Mouse (Mus musculus): ENCODE results near the gene Thra. TPM values are rescaled to one million over a fixed set of nuclear protein-coding genes. Genes with fewer than 3 reads are reported as not detected.

Thra gene
- polyA plus RNA-seq, 1 experiment from 2014 or later, result 24.5 TPM

DNA sequence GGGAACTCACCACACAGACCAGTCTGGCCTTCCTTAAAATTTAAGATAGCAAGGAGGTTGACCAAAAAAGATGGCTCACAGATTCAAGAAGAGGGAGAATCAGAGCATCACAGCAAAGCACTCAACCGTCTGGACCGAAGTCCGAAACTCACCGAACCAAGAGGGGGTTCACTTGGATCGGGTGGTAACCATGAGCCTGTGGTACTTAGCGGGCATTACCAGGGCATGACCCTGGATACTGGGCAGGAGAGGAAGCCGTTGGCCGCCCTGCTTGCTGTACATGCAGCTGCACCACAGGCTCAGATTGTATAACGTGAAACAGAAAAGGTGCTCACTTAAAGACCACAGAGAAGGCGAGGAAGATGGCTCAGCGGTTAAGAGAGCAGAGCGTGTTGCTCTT is 43.2 kb upstream of the Thra start:
- no peaks in the 10 kb centered on the region for H3K27me3 ChIP-seq (ENCODE audit: control insufficient read depth, insufficient read depth, low read length)
- no peak overlapping the region for H3K4me3 ChIP-seq (ENCODE audit: low read depth, low read length)
- H3K9me3 ChIP-seq (ENCODE audit: control insufficient read depth, low read length), result no peaks in the 10 kb centered on the region
- no peak overlapping the region for H3K9ac ChIP-seq (ENCODE audit: low read length)
- no peak overlapping the region for H3K4me2 ChIP-seq (replicated peaks; ENCODE audit: low read depth)
- H3K36me3 ChIP-seq (ENCODE audit: control insufficient read depth, insufficient read depth, low read length), result peaks cover 23% of the 10 kb centered on the region
- no peak overlapping the region for H3K27ac ChIP-seq (replicated peaks)
- ATAC-seq (ENCODE audit: low FRiP score, low TSS enrichment) (no peak), DNase-seq (ENCODE audit: low spot score) (no peak)
- TF ChIP-seq CTCF (IDR thresholded peaks at IDR 0.05; ENCODE audit: low read depth) (no peak), EP300 (optimal IDR thresholded peaks at IDR 0.05) (no peak)
- WGBS, result 88% methylated on average over 12 of the region's 12 CpGs
- no peaks in the 10 kb centered on the region for H3K4me1 ChIP-seq (replicated peaks; ENCODE audit: control insufficient read depth, insufficient read depth)

GRCm38 (mm10) chr11:98698849-98699640 is 41.4 kb upstream of the Thra start:
- no peaks in the 10 kb centered on the region for H3K9me3 ChIP-seq (ENCODE audit: control insufficient read depth, low read length)
- H3K9ac ChIP-seq (ENCODE audit: low read length), result no peak overlapping the region
- WGBS, result 86% methylated on average over 16 of the region's 16 CpGs
- no peak for DNase-seq (ENCODE audit: low spot score)
- TF ChIP-seq EP300 (optimal IDR thresholded peaks at IDR 0.05) (no peak), CTCF (IDR thresholded peaks at IDR 0.05; ENCODE audit: low read depth) (no peak)
- ATAC-seq (ENCODE audit: low FRiP score, low TSS enrichment), result no peak
- H3K4me1 ChIP-seq (replicated peaks; ENCODE audit: control insufficient read depth, insufficient read depth), result no peaks in the 10 kb centered on the region
- H3K27me3 ChIP-seq (ENCODE audit: control insufficient read depth, insufficient read depth, low read length), result no peaks in the 10 kb centered on the region
- peaks cover 14% of the 10 kb centered on the region for H3K36me3 ChIP-seq (ENCODE audit: control insufficient read depth, insufficient read depth, low read length)
- no peak overlapping the region for H3K4me3 ChIP-seq (ENCODE audit: low read depth, low read length)
- H3K27ac ChIP-seq (replicated peaks), result no peak overlapping the region
- H3K4me2 ChIP-seq (replicated peaks; ENCODE audit: low read depth), result no peak overlapping the region

DNA sequence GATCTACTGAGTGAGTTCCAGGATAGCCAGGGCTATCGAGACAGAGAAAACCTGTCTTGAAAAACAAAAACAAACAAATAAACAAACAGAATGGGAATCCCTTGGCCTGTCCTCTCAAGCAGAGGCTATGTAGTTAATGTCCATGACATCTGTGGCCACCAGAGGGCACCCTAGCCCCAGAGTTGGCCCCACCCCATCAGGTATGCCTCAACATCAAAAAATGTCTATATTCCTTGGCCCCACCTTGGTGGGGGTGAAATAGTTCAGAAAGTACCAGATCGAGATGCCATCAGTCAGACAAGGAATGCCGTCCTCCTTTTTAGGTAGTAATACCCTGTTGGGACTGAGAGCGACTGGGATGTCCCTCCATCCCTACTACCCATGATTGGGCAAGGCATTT is 40.5 kb upstream of the Thra start:
- DNase-seq (ENCODE audit: low spot score), result peak; percentile 79
- no peaks in the 10 kb centered on the region for H3K27me3 ChIP-seq (ENCODE audit: control insufficient read depth, insufficient read depth, low read length)
- peak; percentile 93 for TF ChIP-seq CTCF (IDR thresholded peaks at IDR 0.05; ENCODE audit: low read depth)
- no peak for TF ChIP-seq EP300 (optimal IDR thresholded peaks at IDR 0.05)
- no peaks in the 10 kb centered on the region for H3K4me1 ChIP-seq (replicated peaks; ENCODE audit: control insufficient read depth, insufficient read depth)
- no peak overlapping the region for H3K4me3 ChIP-seq (ENCODE audit: low read depth, low read length)
- peak; percentile 48; the same call in 1 of the 2 replicates for ATAC-seq (ENCODE audit: low FRiP score, low TSS enrichment)
- H3K9ac ChIP-seq (ENCODE audit: low read length), result no peak overlapping the region
- peaks cover 9% of the 10 kb centered on the region for H3K36me3 ChIP-seq (ENCODE audit: control insufficient read depth, insufficient read depth, low read length)
- no peak overlapping the region for H3K4me2 ChIP-seq (replicated peaks; ENCODE audit: low read depth)
- no peak overlapping the region for H3K27ac ChIP-seq (replicated peaks)
- no peaks in the 10 kb centered on the region for H3K9me3 ChIP-seq (ENCODE audit: control insufficient read depth, low read length)
- 26% methylated on average over 4 of the region's 4 CpGs for WGBS

GRCm38 (mm10) chr11:98701213-98701670 is 39.2 kb upstream of the Thra start, which contains the start of gene Csf3:
Csf3 (plus strand) TSS chr11:98701263.
- ATAC-seq (ENCODE audit: low FRiP score, low TSS enrichment), result no peak
- Histone ChIP-seq H3K4me3 (ENCODE audit: low read depth, low read length) (no peak within 1 kb of the TSS), H3K9me3 (ENCODE audit: control insufficient read depth, low read length) (no peaks in the 10 kb centered on the region), H3K4me2 (replicated peaks; ENCODE audit: low read depth) (no peak within 1 kb of the TSS), H3K9ac (ENCODE audit: low read length) (no peak within 1 kb of the TSS), H3K27ac (replicated peaks) (no peak within 1 kb of the TSS), H3K27me3 (ENCODE audit: control insufficient read depth, insufficient read depth, low read length) (no peaks in the 10 kb centered on the region), H3K36me3 (ENCODE audit: control insufficient read depth, insufficient read depth, low read length) (no peaks in the 10 kb centered on the region; the same call in 1 of the 2 replicates), H3K4me1 (replicated peaks; ENCODE audit: control insufficient read depth, insufficient read depth) (no peaks in the 10 kb centered on the region)
- no peak for TF ChIP-seq CTCF (IDR thresholded peaks at IDR 0.05; ENCODE audit: low read depth)
- no peak for TF ChIP-seq EP300 (optimal IDR thresholded peaks at IDR 0.05)
- DNase-seq (ENCODE audit: low spot score), result peak; percentile 47
- WGBS, result 45% methylated on average over 10 of the region's 10 CpGs

DNA sequence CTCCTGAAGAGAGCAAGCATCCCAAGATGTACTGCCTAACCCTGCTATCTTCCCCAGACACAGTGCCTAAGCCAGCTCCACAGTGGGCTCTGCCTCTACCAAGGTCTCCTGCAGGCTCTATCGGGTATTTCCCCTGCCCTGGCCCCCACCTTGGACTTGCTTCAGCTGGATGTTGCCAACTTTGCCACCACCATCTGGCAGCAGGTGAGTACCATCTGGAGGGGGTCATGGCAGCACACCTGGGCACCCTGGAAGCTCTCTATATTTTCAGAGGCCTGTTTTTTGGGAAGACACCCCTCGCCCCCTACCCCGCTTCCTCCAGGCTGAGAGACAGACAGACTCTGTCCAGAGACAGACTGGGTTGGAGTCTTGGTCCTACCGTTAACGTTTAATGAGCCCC is 38.1 kb upstream of the Thra start:
- WGBS, result 66% methylated on average over 5 of the region's 5 CpGs
- TF ChIP-seq CTCF (IDR thresholded peaks at IDR 0.05; ENCODE audit: low read depth) (no peak), EP300 (optimal IDR thresholded peaks at IDR 0.05) (no peak)

DNA sequence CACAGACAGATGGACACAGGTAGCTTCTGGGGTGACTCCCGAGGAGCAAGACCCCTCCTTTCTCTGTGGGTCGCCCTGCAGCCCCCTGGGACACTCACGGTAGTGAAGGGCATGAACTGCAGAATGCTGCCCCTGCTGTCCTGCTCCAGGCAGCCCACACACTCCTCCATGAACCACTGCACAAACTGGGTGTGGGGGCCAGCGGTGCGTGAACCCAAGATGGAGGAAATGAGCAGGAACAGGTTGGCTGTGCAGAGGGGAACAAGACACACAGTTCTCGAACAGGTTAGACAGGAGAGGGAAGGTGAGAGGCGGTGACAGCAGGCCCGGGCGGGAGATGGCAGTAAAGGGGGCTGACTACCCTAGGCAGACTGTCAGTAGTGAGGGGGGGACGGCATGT is 35.4 kb upstream of the Thra start:
- H3K9me3 ChIP-seq (ENCODE audit: control insufficient read depth, low read length), result no peaks in the 10 kb centered on the region
- H3K9ac ChIP-seq (ENCODE audit: low read length), result no peak overlapping the region
- no peaks in the 10 kb centered on the region for H3K27me3 ChIP-seq (ENCODE audit: control insufficient read depth, insufficient read depth, low read length)
- no peak overlapping the region for H3K4me2 ChIP-seq (replicated peaks; ENCODE audit: low read depth)
- H3K4me1 ChIP-seq (replicated peaks; ENCODE audit: control insufficient read depth, insufficient read depth), result 0 out of 2 replicates have a peak, but pooled peaks cover under 1% of the 10 kb centered on the region
- peaks cover 7% of the 10 kb centered on the region; the same call in 1 of the 2 replicates for H3K36me3 ChIP-seq (ENCODE audit: control insufficient read depth, insufficient read depth, low read length)
- 89% methylated on average over 10 of the region's 10 CpGs for WGBS
- ATAC-seq (ENCODE audit: low FRiP score, low TSS enrichment) (no peak), DNase-seq (ENCODE audit: low spot score) (no peak)
- no peak overlapping the region for H3K4me3 ChIP-seq (ENCODE audit: low read depth, low read length)
- no peak overlapping the region for H3K27ac ChIP-seq (replicated peaks)
- TF ChIP-seq EP300 (optimal IDR thresholded peaks at IDR 0.05) (no peak), CTCF (IDR thresholded peaks at IDR 0.05; ENCODE audit: low read depth) (no peak)

More for the DNA sequence above, 38.1 kb upstream of the Thra start:
- no peak overlapping the region for H3K9ac ChIP-seq (ENCODE audit: low read length)
- no peaks in the 10 kb centered on the region for H3K27me3 ChIP-seq (ENCODE audit: control insufficient read depth, insufficient read depth, low read length)
- H3K27ac ChIP-seq (replicated peaks), result no peak overlapping the region
- H3K4me1 ChIP-seq (replicated peaks; ENCODE audit: control insufficient read depth, insufficient read depth), result no peaks in the 10 kb centered on the region
- H3K4me2 ChIP-seq (replicated peaks; ENCODE audit: low read depth), result no peak overlapping the region
- no peaks in the 10 kb centered on the region for H3K9me3 ChIP-seq (ENCODE audit: control insufficient read depth, low read length)
- no peak for ATAC-seq (ENCODE audit: low FRiP score, low TSS enrichment)
- DNase-seq (ENCODE audit: low spot score), result no peak
- H3K4me3 ChIP-seq (ENCODE audit: low read depth, low read length), result no peak overlapping the region
- peaks cover 4% of the 10 kb centered on the region; the same call in 1 of the 2 replicates for H3K36me3 ChIP-seq (ENCODE audit: control insufficient read depth, insufficient read depth, low read length)

Measured in stomach, postnatal 0 days (tissue).